Mouse (Mus musculus): ENCODE results near the gene Tex2. TPM values are rescaled to one million over a fixed set of nuclear protein-coding genes. Genes with fewer than 3 reads are reported as not detected.

The Tex2 gene
- polyA plus RNA-seq, 1 experiment: 5.8 TPM

DNA sequence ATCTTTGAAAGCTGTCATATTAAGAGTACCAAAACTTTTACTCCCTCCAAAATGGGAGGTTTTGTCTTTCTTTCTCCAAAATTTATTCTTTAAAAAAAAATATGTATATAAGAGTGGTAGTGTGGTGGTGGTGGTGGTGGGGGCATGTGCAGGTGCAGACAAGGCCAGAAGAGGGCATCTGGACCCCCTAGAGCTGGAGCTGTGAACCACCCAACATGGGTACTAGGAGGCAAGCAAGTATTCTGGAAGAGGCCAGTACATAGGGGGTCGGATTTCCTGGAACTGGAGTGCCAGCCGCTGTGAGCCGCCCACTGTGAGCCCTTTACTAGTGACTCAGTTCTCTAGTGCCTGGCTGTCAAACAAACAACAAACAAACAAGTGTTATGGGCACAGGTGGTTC, 90.7 kb downstream of the Tex2 start:
- no peak; the same call in 1 of the 2 replicates for TF ChIP-seq CTCF (IDR thresholded peaks at IDR 0.05; ENCODE audit: extremely low read depth, insufficient read depth, insufficient read length, insufficient replicate concordance)
- TF ChIP-seq POLR2A (IDR thresholded peaks at IDR 0.05; ENCODE audit: low read depth, low read length): no peak
- H3K36me3 ChIP-seq (ENCODE audit: control insufficient read depth, insufficient read depth, low read length): no peaks in the 10 kb centered on the region
- DNase-seq (ENCODE audit: low read depth in 1 of 2, low spot score in 2 of 2): no peak

GRCm38 (mm10) chr11:106521612-106522011, 91.6 kb downstream of the Tex2 start:
- TF ChIP-seq POLR2A (IDR thresholded peaks at IDR 0.05; ENCODE audit: low read depth, low read length) (no peak), CTCF (IDR thresholded peaks at IDR 0.05; ENCODE audit: extremely low read depth, insufficient read depth, insufficient read length, insufficient replicate concordance) (no peak)
- DNase-seq (ENCODE audit: low read depth in 1 of 2, low spot score in 2 of 2): no peak
- Histone ChIP-seq H3K4me3 (ENCODE audit: extremely low read depth, insufficient read depth, insufficient read length) (no peak overlapping the region), H3K4me1 (ENCODE audit: control insufficient read depth, insufficient read depth, insufficient read length) (no peaks in the 10 kb centered on the region), H3K36me3 (ENCODE audit: control insufficient read depth, insufficient read depth, low read length) (no peaks in the 10 kb centered on the region), H3K27me3 (ENCODE audit: control insufficient read depth, insufficient read depth, low read length) (no peaks in the 10 kb centered on the region), H3K27ac (ENCODE audit: insufficient read depth, low read length) (no peak overlapping the region)
- WGBS: 86% methylated on average over 4 of the region's 4 CpGs

More for the DNA sequence above, 90.7 kb downstream of the Tex2 start:
- Histone ChIP-seq H3K4me1 (ENCODE audit: control insufficient read depth, insufficient read depth, insufficient read length) (no peaks in the 10 kb centered on the region), H3K4me3 (ENCODE audit: extremely low read depth, insufficient read depth, insufficient read length) (no peak overlapping the region), H3K27ac (ENCODE audit: insufficient read depth, low read length) (no peak overlapping the region), H3K27me3 (ENCODE audit: control insufficient read depth, insufficient read depth, low read length) (no peaks in the 10 kb centered on the region)
- 70% methylated on average over 3 of the region's 3 CpGs for WGBS

- H3K27ac ChIP-seq (ENCODE audit: insufficient read depth, low read length): no peak overlapping the region
- H3K27me3 ChIP-seq (ENCODE audit: control insufficient read depth, insufficient read depth, low read length): no peaks in the 10 kb centered on the region
- H3K4me3 ChIP-seq (ENCODE audit: extremely low read depth, insufficient read depth, insufficient read length): no peak overlapping the region
- H3K36me3 ChIP-seq (ENCODE audit: control insufficient read depth, insufficient read depth, low read length): no peaks in the 10 kb centered on the region
- H3K4me1 ChIP-seq (ENCODE audit: control insufficient read depth, insufficient read depth, insufficient read length): no peaks in the 10 kb centered on the region
- WGBS: 85% methylated on average over 3 of the region's 3 CpGs
- no peak for TF ChIP-seq POLR2A (IDR thresholded peaks at IDR 0.05; ENCODE audit: low read depth, low read length)
- no peak for TF ChIP-seq CTCF (IDR thresholded peaks at IDR 0.05; ENCODE audit: extremely low read depth, insufficient read depth, insufficient read length, insufficient replicate concordance)
- no peak for DNase-seq (ENCODE audit: low read depth in 1 of 2, low spot score in 2 of 2)
These were observed 92.8 kb downstream of the Tex2 start for GRCm38 (mm10) chr11:106520404-106520803.

GRCm38 (mm10) chr11:106519519-106519918, 93.7 kb downstream of the Tex2 start:
- H3K4me1 ChIP-seq (ENCODE audit: control insufficient read depth, insufficient read depth, insufficient read length): no peaks in the 10 kb centered on the region
- DNase-seq (ENCODE audit: low read depth in 1 of 2, low spot score in 2 of 2): no peak
- H3K4me3 ChIP-seq (ENCODE audit: extremely low read depth, insufficient read depth, insufficient read length): no peak overlapping the region
- no peak for TF ChIP-seq POLR2A (IDR thresholded peaks at IDR 0.05; ENCODE audit: low read depth, low read length)
- no peak overlapping the region for H3K27ac ChIP-seq (ENCODE audit: insufficient read depth, low read length)
- no peaks in the 10 kb centered on the region for H3K27me3 ChIP-seq (ENCODE audit: control insufficient read depth, insufficient read depth, low read length)
- 97% methylated on average over 4 of the region's 4 CpGs for WGBS
- no peaks in the 10 kb centered on the region for H3K36me3 ChIP-seq (ENCODE audit: control insufficient read depth, insufficient read depth, low read length)

- no peak overlapping the region for H3K4me3 ChIP-seq (ENCODE audit: extremely low read depth, insufficient read depth, insufficient read length)
- no peak for TF ChIP-seq POLR2A (IDR thresholded peaks at IDR 0.05; ENCODE audit: low read depth, low read length)
- TF ChIP-seq CTCF (IDR thresholded peaks at IDR 0.05; ENCODE audit: extremely low read depth, insufficient read depth, insufficient read length, insufficient replicate concordance): no peak
- WGBS: 86% methylated on average over 4 of the region's 4 CpGs
- H3K4me1 ChIP-seq (ENCODE audit: control insufficient read depth, insufficient read depth, insufficient read length): no peaks in the 10 kb centered on the region
- no peak overlapping the region for H3K27ac ChIP-seq (ENCODE audit: insufficient read depth, low read length)
- DNase-seq (ENCODE audit: low read depth in 1 of 2, low spot score in 2 of 2): no peak
- no peaks in the 10 kb centered on the region for H3K27me3 ChIP-seq (ENCODE audit: control insufficient read depth, insufficient read depth, low read length)
- no peaks in the 10 kb centered on the region for H3K36me3 ChIP-seq (ENCODE audit: control insufficient read depth, insufficient read depth, low read length)
These were observed 94.8 kb downstream of the Tex2 start for GRCm38 (mm10) chr11:106518391-106518790.

- H3K27ac ChIP-seq (ENCODE audit: insufficient read depth, low read length): no peak overlapping the region
- no peaks in the 10 kb centered on the region for H3K36me3 ChIP-seq (ENCODE audit: control insufficient read depth, insufficient read depth, low read length)
- no peaks in the 10 kb centered on the region for H3K4me1 ChIP-seq (ENCODE audit: control insufficient read depth, insufficient read depth, insufficient read length)
- TF ChIP-seq POLR2A (IDR thresholded peaks at IDR 0.05; ENCODE audit: low read depth, low read length) (no peak), CTCF (IDR thresholded peaks at IDR 0.05; ENCODE audit: extremely low read depth, insufficient read depth, insufficient read length, insufficient replicate concordance) (no peak)
- no peak overlapping the region for H3K4me3 ChIP-seq (ENCODE audit: extremely low read depth, insufficient read depth, insufficient read length)
- DNase-seq (ENCODE audit: low read depth in 1 of 2, low spot score in 2 of 2): no peak
- 80% methylated on average over 16 of the region's 16 CpGs for WGBS
- H3K27me3 ChIP-seq (ENCODE audit: control insufficient read depth, insufficient read depth, low read length): no peaks in the 10 kb centered on the region
These were observed 98.0 kb downstream of the Tex2 start for GRCm38 (mm10) chr11:106515079-106515745.

- no peak for TF ChIP-seq POLR2A (IDR thresholded peaks at IDR 0.05; ENCODE audit: low read depth, low read length)
- H3K4me1 ChIP-seq (ENCODE audit: control insufficient read depth, insufficient read depth, insufficient read length): no peaks in the 10 kb centered on the region
- no peak for DNase-seq (ENCODE audit: low read depth in 1 of 2, low spot score in 2 of 2)
- H3K36me3 ChIP-seq (ENCODE audit: control insufficient read depth, insufficient read depth, low read length): no peaks in the 10 kb centered on the region
- no peak overlapping the region for H3K27ac ChIP-seq (ENCODE audit: insufficient read depth, low read length)
- no peak overlapping the region for H3K4me3 ChIP-seq (ENCODE audit: extremely low read depth, insufficient read depth, insufficient read length)
- 87% methylated on average over 5 of the region's 5 CpGs for WGBS
- H3K27me3 ChIP-seq (ENCODE audit: control insufficient read depth, insufficient read depth, low read length): no peaks in the 10 kb centered on the region
These were observed 98.8 kb downstream of the Tex2 start for GRCm38 (mm10) chr11:106514446-106514845.
